Mouse (Mus musculus): ENCODE measurements around the gene Grm4.

DNA sequence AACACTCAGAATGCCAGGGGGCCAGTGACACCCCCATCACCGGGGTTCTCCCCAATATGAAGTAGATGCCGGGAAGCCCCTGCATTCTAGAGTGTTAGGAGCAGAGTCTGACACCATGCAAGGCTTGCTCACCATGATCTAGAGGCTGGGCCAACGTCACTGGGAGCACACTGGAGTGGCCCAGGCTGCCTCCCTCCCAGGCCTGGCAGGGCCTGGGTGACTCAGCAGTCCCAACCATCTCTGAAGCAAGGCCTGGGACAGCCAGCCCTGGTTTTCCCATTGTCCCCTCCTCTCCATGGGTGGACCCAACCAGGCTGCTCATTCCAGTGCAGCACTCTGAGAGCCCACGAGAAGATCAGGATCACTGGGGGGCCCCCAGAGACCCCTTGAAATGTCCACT is 20.4 kb downstream of the Grm4 start:
- TF ChIP-seq CTCF (IDR thresholded peaks at IDR 0.05; ENCODE audit: low read depth) (no peak), EP300 (IDR thresholded peaks at IDR 0.05; ENCODE audit: low read depth) (no peak)

Measured in liver, embryonic 14.5 days (tissue).